Mouse (Mus musculus) liver, embryonic 14.5 days (tissue): Measurements from ENCODE around the gene Fdps.

Experiments used
- CTCF ChIP-seq: IDR thresholded peaks from 2 replicates; pipeline ENCODE4 v1.5.1; 2016; ENCODE audit warnings: antibody characterized with exemption, low read depth, control low read depth
- EP300 ChIP-seq: IDR thresholded peaks from 2 replicates; pipeline ENCODE4 v1.6.1; 2016; ENCODE audit warnings: antibody characterized with exemption, low read depth

DNA sequence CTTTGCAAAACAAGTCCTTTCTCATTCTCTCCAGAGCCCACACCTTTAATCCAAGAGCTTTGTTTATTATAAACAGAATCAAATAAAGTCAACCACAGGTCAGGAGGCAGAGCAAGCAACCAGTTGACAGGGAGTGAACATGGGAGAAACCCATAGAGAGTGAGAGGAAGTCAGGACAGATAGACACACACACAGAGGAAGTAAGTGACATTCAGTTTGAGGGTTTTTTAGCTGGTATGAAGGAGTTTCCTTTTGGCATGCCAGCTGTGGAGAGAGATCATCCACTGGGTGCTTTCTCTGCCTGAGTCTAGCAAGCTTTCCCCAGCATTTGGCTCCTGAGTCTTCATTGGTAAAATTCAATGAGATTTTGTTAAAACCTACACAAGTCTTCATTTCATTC is 5.1 kb upstream of the Fdps start:
- TF ChIP-seq CTCF = no peak
- TF ChIP-seq EP300 = no peak
